Mouse (Mus musculus) heart, postnatal 36 days (tissue): ENCODE results near the gene Uhrf1bp1. TPM values are rescaled to one million over a fixed set of nuclear protein-coding genes. Genes with fewer than 3 reads are reported as not detected.

Source experiments
- DNase-seq, 2 experiments: peaks; one replicate each; pipeline ENCODE4 v3.0.0; 2021 to 2022
- intact Hi-C: fragments of 180-260 bp; cut with DNase I; formaldehyde crosslinking; loops from one replicate; pipeline ENCODE4 v1.15.1; 2025
- total RNA-seq, 2 experiments: library from RNA; stranded (reverse); gene quantifications; 2 replicates each; pipeline ENCODE4 v1.2.3; 2021

The Uhrf1bp1 gene
- total RNA-seq, 2 experiments from 2014 or later, result 17.1 to 17.9 TPM

DNA sequence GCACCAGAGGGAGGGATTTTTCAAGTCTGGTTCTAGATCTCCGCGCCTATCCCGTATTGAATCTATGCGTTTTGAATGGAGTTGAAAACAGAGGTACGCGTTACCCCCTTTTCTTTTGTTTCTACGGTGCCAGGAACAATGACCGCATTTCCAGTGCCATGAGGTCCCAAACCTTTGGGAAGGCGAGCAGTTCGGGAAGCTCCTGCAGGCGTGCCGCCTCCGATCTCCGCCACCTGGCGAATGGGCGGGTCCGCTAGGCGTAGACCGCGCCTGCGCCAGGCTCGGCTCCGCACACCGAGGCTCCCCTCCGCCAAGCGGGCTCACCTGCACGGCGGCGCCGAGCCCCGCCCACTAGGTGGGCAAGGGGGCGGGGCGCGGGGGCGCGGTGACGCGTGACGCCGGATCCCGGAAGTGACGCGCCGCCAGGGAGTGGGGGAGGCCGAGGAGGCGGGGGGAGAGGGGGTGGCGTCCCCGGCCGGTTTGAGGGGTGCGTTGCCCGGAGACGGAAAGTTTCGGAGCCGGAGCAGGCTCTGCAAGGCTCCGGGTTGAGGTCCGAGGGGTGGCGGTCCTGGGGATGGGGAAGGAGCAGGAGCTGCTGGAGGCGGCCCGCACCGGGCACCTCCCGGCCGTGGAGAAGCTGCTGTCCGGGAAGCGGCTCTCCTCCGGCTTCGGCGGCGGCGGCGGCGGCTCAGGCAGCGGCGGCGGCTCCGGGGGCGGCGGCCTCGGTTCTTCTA is 52.8 kb downstream of the Uhrf1bp1 start, which contains the start of gene Anks1:
Anks1 (plus strand) TSS at position 419 of the 734 bp plus-strand sequence.
- DNase-seq, result peak; percentile 88 to 92
- intact Hi-C loops, result loop anchor here (2.0 to 5.0 kb wide), 5 partner anchors 62 to 253 kb away; no protein-coding TSS in a partner anchor

DNA sequence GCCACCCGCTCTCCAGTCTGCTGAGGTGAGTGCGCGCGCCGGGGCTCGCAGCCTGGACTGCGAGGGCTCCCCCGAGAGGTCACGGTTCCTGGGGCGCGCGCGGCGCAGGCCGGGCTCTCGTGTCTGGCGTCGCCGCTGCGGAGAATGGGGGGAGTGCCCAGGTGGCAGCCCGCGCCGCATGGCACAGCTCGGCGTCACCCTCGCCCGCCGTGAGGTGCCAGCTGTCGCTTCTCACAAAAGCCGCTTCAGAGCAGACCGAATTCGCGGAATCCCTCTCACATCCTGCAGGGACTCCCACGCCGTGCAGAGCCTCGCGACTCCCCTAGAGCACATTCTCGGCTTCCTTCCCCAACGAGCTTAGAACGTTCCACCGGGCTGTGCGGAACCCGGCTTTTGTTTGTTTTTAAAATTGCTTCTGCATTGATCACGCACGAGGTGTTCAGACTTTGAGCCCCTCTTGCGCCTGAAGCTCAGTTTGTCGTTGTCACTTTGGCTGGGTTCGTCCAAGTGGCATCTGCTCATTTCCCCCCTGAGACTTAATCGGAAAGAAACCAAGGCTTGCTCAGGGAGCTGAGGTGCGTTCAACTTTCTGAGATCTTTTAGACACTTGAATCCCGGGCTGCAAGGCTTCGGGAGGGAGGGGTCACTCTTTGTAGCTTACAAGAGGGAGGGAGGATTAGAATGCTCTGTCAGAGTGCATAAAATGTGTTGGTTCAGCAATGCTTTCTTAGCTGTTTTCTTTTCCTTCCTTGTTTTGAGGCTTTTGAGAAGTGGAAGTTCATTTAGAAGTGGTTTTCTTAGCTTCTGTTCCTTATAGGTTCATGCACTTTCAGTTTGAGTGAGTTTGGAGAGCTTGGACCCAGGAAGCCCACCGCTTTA is 53.6 kb downstream of the Uhrf1bp1 start, which contains the start of gene Taf11:
Taf11 (minus strand) TSS at position 223 of the 879 bp plus-strand sequence.
- DNase-seq, result no peak

DNA sequence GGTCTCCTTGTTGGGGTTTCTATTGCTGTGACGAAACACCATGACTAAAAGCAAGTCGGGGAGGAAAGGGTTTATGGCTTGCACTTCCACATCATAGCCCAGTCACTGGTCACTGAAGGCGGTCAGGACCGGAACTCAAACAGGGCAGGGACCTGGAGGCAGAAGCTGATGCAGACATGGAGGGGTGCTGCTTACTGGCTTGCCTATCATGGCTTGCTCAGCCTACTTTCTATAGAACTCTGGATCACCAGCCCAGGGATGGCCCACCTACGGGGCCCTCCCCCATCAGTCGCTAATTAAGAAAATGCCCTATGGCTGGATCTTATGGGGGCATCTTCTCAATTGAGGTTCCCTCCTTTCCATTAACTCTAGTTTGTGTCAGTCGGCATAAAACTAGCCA is 55.1 kb downstream of the Uhrf1bp1 start:
- intact Hi-C loops, result loop anchor here (5.0 kb wide), 1 partner anchor 36 kb away; no protein-coding TSS in a partner anchor
- no peak for DNase-seq

More for the DNA sequence above, 53.6 kb downstream of the Uhrf1bp1 start, which contains the start of gene Taf11:
- intact Hi-C loops, result loop anchor here (2.0 to 5.0 kb wide), 6 partner anchors 37 to 252 kb away; no protein-coding TSS in a partner anchor

DNA sequence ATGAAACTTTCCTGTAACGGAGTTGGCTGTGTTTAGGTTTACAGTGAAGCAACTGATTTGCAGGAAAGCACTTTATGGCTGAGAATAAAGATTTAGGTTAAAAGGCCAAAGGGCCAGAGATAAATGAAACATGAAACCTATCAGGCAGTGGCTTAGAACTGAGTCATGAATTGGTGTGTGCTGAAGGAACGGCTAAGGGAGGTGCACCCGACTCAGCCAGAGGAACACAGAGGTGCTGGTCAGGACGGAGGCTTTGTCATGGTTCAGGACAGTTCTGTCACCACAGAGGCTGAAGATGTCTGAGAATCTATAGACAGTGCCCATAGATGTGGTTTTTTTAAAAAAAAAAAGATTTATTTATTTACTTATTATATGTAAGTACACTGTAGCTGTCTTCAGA is 58.5 kb downstream of the Uhrf1bp1 start:
- intact Hi-C loops, result loop anchor here (5.0 kb wide), 1 partner anchor 33 kb away; no protein-coding TSS in a partner anchor
- DNase-seq, result no peak

DNA sequence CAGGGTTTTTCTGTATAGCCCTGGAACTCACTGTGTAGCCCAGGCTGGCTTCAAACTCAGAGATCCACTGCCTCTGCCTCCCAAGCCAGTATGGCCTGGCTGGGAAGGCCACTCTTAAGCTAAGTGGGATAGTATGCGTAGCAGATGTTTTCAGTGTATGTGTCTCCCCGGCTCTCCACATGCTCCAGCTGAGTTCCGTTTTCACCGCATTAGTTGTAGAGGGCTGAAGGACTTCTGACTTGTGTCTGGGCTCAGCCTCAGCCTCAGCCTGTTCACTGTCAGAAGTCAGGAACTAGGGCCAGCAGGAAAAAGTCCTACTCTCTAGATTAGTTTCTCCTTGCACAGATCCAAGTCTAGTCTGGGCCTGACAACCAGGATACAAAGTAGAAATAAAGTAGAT is 60.1 kb downstream of the Uhrf1bp1 start:
- DNase-seq, result no peak
- intact Hi-C loops, result no loop called here

DNA sequence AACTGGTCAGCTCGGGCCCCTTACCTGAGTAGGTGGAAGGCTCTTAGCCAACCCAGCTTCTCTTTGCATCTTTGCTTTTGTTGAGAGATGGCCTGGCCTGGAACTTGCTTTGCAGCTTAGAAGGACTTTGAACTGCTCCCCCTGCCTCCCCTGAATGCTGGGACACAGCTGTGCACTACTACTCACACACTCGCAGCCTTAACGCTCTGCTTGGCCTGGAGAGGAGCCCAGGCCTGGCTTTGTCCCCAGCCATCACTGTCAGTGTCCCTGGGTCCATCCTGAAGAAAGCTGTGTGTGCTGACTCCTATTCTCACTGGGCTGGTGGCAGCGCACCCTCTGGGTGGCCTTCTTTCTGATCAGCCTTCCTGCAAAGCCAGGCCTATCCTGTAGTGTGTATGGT is 64.4 kb downstream of the Uhrf1bp1 start:
- no peak for DNase-seq
- intact Hi-C loops, result no loop called here

DNA sequence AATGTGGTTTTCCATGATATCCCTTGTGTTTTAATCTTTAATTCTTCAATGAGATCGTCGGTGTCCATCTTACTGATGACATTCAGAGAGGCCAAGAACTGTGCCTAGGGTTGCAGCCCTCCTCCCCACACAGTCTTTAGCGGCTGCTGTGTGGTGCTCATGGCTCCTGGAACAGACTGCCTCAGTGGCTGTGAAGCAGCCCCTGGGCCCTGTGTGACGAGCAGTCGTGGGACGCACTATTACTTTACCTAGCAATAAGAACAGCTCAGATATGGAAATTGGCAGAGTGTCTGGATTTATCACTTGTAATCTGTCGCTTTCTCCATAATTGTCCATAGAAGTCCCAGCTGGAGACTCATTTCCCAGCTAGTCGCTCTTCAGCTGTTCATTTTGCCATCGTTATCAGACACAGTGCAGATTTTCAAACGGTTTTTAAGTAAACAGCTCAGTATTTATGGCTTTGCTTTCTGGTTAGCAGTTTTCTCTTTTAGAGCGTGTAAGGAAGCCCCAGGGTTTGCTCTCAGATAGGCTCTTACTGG is 66.0 kb downstream of the Uhrf1bp1 start:
- intact Hi-C loops, result no loop called here
- no peak for DNase-seq

DNA sequence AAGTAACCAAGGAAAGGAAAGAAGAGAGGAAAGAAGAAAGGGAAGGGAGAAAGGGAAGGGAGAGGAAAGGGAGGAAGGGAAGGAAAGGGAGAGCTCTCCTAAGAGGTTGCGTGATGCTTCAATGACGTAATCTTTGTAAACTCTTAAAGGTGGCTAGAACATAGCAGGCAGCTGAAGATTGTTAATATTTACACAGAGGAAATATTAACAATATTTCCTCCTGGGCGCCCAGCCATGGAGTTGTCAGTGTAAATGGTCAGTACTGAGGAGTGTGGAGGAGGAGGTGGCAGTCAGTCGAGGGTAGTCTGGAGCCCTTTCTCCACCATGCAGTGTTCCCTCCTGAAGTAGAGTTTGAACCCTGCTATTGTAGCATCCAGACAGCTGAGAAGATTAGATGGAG is 68.8 kb downstream of the Uhrf1bp1 start:
- no peak for DNase-seq
- intact Hi-C loops, result no loop called here

DNA sequence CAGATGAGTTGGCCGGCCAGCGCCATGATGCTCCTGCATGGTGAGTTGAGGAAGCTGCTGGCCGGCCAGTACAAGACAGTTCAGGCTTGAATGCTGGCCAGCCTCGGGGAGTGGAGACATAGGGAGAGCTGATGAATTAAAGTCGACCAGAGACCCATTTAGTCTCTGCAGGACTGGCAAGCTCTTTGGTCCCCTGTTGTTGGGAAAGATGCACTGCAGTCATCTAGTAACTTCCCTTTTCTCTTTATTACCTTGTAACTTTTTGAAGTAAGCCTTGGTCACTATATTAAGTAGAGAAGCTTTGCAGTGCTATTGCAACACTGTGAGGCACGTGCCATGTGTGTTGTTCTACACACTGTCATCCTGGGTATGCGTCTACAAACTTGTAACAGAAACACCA is 69.3 kb downstream of the Uhrf1bp1 start:
- DNase-seq, result no peak
- intact Hi-C loops, result no loop called here

DNA sequence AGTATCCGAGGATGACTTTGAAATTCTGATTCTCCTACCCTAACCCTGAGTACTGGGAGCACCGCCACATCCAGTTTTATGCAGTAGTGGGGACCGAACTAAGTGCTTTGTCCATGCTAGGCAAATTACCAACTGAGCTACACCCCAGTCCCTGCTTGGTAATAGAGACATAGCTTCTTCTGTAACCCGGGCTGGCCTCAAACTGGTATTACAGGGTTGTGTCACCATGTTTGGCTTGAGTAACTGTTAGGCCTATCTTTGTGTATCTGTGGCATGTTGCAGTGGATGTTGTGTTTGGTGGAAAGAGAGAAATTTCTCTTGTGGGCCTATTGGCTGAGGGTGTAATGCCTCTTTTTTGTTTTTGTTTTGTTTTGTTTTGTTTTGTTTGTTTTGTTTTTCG is 74.0 kb downstream of the Uhrf1bp1 start:
- no peak for DNase-seq
- intact Hi-C loops, result no loop called here

DNA sequence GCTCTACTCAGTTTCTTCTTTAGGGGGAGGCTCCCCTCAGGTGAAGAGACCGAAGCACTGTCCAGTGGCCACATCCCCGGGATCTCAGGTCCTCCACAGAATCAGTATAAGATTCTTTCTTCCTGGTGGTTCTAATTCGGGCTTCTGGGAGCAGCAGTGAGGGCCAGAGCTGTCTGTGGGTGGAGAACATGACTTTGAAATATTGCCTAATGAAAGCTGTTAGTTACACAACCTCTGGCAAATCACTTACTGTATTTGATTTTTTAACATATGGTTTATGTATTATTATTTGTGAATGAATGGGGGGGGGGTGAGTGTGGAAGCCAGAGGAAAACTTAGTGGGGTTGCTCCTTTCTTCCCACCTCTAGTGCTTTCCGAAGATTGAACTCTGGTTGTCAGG is 75.6 kb downstream of the Uhrf1bp1 start:
- no peak for DNase-seq
- intact Hi-C loops, result no loop called here

DNA sequence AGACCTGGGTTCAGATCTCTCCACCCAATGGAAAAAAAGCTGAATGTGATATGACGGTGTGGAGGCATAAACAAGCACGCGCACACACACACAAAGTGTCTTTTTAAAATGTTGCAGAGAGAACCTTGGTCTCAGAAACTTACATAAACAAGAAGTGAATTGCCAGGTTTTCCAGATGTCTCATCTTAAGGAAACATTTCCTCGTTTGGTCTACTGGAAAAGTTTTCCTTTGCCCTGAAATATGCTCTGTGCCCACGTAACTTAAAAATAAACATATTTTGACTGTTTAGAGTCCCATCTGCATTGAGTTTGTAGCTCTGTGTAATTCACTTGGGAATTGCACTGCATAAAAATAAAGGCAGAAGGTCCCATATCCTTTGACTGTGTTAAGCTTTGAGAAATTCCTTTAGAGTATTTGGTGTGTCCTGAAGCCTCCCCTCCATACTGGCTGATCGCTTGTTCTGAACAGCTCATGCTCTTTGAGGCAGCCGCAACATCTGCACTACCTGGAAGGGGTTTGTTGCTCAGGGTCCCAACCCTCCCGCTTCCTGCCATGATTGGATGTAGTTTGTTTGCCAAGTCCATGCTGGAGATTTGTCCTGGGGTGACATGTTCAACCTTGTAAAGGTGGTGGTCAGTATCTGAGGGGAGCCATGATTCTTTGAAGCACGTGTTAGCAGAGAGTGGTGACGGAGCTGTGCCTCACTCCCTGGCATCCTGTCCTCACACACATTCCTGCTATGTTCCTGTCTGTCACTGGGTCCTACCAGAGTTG is 78.1 kb downstream of the Uhrf1bp1 start:
- intact Hi-C loops, result loop anchor here (2.0 kb wide), 1 partner anchor 34 kb away; no protein-coding TSS in a partner anchor
- no peak for DNase-seq

DNA sequence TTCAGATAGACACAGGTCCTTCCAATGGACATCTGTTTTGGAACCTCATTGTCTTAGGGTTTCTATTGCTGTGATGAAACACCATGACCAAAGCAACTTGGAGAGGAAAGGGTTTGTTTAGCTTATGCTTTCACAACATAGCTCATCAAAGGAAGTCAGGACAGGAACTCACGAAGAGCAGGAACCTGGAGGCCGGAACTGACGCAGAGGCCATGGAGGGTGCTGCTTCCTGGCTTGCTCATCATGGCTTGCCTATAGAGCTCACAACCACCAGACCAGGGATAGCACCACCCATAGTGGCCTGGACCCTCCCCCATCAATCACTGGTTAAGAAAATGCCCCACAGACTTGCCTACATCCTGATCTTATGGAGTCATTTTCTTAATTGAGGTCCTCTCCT is 78.8 kb downstream of the Uhrf1bp1 start:
- no peak for DNase-seq
- intact Hi-C loops, result loop anchor here (2.0 kb wide), 1 partner anchor 34 kb away; no protein-coding TSS in a partner anchor

DNA sequence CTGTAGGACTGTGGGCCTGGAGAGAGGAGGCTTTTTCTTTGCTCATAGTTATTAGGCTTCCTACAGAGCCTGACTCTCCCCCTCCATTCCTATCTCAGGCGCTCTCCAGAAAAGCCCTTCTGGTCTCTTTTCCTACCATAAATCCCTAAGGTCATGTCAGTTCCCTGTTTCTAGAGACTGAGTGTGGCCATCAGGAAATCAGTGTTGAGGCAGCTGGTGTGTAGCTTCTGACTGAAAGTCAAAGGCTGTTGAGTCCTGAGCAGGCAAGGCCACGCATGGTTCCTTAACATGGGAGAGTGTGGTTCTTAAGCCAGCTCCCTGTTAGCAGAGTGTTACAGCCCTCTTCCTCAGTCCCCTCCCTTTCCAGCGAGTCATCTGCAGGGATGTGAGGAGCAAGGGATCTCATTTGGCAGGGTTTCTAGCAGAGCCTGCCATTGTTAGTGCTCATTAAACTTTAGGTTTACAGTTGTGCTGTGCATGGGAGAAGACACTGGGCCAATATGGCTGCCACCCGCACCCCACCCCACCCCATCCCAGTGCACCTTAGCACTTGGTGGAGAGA is 80.9 kb downstream of the Uhrf1bp1 start:
- intact Hi-C loops, result no loop called here
- DNase-seq, result no peak

DNA sequence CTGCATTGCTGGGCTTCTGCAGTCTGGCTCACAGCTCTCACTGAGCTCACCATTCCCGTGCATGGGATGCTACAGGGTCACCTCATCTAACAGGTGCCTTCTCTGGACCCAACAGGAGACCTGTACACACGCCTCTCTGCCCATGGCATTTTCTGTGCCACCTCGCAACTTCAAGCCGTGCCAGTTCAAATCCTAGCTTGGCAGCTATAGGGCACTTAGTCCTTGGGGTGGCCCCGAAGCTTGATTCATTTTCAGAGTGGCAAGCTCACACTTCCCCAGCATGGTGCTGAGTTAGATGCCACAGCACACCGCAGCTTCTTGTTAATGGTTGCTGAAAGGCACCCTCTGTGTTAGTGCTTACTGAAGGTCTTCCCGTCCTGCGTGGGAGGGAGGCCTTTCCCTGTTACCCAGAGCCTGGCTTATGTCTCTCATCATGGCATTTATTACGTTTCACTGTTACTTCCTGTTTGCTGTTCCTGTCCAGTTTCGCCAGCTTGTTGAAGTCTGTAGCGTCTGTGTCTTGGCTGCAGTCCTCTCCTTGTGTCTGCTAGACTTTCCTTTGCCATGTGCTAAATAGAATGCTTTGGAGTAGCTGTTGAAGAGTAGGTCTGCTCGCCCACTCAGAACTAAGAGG is 82.0 kb downstream of the Uhrf1bp1 start:
- DNase-seq, result no peak

DNA sequence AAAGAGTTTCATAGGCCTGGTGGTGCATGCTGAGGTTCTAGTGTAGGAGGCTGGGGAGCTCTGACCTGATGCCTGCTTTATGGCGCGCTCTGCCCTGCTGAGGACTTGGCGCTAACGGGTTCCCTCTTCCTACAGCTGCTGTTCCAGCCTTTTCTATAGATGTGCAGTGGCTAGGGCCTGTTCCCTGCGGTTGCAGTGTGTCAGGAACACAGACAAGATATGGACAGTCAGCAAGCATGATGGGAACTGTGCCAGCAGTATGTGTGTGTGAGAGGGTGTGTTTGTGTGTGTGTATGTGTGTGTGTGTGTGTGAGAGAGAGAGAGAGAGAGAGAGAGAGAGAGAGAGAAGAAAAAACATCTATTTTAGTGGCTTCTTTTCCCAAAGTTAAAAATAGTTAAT is 82.8 kb downstream of the Uhrf1bp1 start:
- intact Hi-C loops, result no loop called here
- no peak for DNase-seq

More for the DNA sequence above, 82.0 kb downstream of the Uhrf1bp1 start:
- intact Hi-C loops, result no loop called here

DNA sequence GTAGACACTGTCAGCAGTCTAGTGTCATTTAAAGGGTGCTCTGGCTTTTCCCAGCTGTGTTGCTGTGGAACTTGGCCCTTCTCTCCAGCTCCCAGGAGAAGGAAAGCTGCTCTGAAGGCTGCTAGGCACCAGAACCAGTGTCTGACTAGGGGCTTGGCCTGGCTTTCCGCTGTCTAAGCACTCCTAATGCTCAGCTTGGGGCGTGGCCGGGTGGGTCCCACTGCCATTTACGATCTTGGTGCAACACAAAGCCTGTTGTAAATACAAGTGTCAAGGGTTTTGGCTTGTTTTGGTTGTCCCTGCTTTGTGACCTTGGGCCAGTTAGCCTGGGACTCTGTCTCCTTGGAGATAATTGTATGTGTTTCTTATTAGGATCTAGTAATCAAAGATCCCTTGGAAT is 84.1 kb downstream of the Uhrf1bp1 start:
- intact Hi-C loops, result no loop called here
- DNase-seq, result no peak

DNA sequence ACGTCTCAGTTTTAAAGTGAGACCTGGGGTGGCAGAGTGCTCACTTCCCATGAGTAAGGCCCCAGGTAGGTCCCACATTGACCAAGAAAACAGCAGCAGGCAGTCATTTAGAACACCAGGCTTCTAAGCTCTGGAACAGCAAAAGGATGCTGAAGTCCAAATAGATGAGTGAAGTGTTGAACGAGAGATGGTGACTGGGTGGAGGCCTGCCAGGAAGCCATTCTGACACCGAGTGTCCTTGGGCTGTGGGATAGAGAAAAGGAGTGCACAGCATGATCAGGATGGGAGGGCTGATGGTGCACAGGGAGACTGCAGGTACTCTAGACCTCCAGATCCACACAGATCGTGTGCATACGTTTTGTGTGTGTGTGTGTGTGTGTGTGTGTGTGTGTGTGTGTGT is 84.9 kb downstream of the Uhrf1bp1 start:
- intact Hi-C loops, result no loop called here
- DNase-seq, result no peak

DNA sequence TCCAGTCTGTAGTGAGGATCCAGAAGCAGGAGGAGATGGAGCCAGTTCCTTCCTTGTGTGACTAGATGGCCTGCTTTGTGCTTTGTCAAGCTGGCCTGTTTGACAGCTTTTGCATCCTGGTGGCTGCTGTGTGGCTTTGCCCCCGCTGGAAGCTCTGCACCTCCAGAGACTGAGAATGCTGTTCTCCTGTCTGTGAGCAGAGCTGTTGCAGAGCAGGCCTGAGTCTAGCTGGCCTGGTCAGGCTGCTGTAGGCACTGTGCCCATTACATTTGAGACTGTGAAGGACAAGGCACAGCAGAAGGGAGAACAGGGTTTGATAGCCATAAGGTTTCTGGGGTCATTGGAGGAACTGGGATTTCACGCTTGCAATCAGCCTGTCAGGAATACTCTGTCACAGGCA is 85.5 kb downstream of the Uhrf1bp1 start:
- intact Hi-C loops, result no loop called here
- no peak for DNase-seq
